ENCODE assay signal across 12 mouse cellular contexts in the genomic region with DNA sequence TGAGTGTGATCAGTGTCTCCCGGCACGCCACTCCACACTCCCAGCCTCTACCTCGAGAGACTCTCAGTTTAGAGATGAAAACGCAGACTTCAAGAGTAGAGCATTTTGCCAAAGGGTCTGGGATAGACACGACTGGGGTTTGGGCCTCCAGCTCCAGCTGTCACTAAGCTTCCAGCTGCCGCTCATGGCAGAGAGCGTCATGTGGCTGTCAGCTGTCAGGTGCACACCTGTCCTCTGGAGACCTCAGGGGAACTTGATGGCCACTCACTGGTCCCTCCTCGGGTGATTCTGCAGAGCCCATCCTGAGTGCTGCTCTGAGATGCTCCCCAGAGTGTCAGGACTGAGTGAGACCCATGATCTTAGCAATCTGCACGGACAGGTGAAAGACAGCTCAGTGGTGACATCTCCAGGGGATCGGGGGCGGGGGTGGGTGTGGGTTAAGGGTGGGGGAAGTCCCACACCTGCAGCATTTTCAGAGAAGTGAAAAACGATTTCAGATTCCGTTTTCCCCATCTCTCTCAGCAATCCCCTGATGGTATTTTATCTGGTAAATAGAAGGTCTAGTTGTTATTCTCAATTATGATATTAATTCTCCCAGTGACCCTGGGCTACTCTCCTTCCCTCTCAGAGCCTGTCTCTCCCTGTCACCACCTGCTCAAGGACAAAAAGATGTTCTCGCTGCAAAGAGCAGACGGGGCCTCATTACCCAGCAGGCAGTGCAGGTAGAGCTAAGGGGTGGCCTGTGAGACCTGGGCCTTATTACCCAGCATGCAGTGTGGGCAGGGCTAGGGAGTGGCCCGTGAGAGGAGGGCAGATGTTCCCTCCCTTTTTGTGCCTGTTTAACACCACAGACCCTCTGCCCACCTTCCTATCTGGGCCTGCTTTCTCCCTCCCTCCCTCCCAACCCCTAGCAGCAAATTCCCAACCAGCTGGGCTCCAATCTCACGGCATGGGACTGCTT.
DNase-seq lines count a peak whose midpoint lies in the region; ATAC-seq lines count a peak whose summit lies in the region.
"Had no signal": no experiment of that assay in that cellular context is flagged by ENCODE, and none has a peak within 500 bp of the region (broad histone marks: within the 10 kb centered on the region; RNA-seq: fewer than 3 reads in every experiment).

No protein-coding gene starts in this region.

- H3K9me3 ChIP-seq in kidney, embryonic 15.5 days (replicated peaks), result no peaks in the 10 kb centered on the region
- no peaks in the 10 kb centered on the region for H3K9me3 ChIP-seq in embryonic facial prominence, embryonic 12.5 days
- no peaks in the 10 kb centered on the region for H3K9me3 ChIP-seq in hindbrain, embryonic 12.5 days (replicated peaks)
- H3K9me3 ChIP-seq in midbrain, embryonic 15.5 days, result no peaks in the 10 kb centered on the region
- H3K9me3 ChIP-seq: liver, embryonic 13.5 days had no signal

- H3K27me3 ChIP-seq in kidney, embryonic 15.5 days, result peaks cover 30% of the 10 kb centered on the region
- H3K27me3 ChIP-seq in embryonic facial prominence, embryonic 12.5 days, result peaks cover 20% of the 10 kb centered on the region; the same call in 1 of the 2 replicates
- peaks cover 14% of the 10 kb centered on the region for H3K27me3 ChIP-seq in hindbrain, embryonic 12.5 days
- H3K27me3 ChIP-seq in midbrain, embryonic 15.5 days (replicated peaks), result no peaks in the 10 kb centered on the region

- no peak overlapping the region for H3K27ac ChIP-seq in kidney, embryonic 15.5 days
- no peak overlapping the region for H3K27ac ChIP-seq in embryonic facial prominence, embryonic 12.5 days
- H3K27ac ChIP-seq in hindbrain, embryonic 12.5 days, result peak overlapping the region; percentile 80
- H3K27ac ChIP-seq in midbrain, embryonic 15.5 days, result peak overlapping the region; percentile 74
- H3K27ac ChIP-seq: liver, embryonic 13.5 days had no signal

- H3K4me1 ChIP-seq in kidney, embryonic 15.5 days, result peaks cover 18% of the 10 kb centered on the region
- peaks cover 13% of the 10 kb centered on the region for H3K4me1 ChIP-seq in embryonic facial prominence, embryonic 12.5 days
- H3K4me1 ChIP-seq in hindbrain, embryonic 12.5 days, result peaks cover 34% of the 10 kb centered on the region
- H3K4me1 ChIP-seq in midbrain, embryonic 15.5 days, result peaks cover 59% of the 10 kb centered on the region
- H3K4me1 ChIP-seq: liver, embryonic 13.5 days had no signal

- H3K4me2 ChIP-seq in kidney, embryonic 15.5 days, result no peak overlapping the region
- 0 out of 2 replicates have a peak overlapping the region, but pooled peaks have one; percentile 8 for H3K4me2 ChIP-seq in embryonic facial prominence, embryonic 12.5 days (replicated peaks)
- no peak overlapping the region for H3K4me2 ChIP-seq in hindbrain, embryonic 12.5 days (replicated peaks)
- no peak overlapping the region for H3K4me2 ChIP-seq in midbrain, embryonic 15.5 days
- H3K4me2 ChIP-seq: liver, embryonic 13.5 days had no signal

- DNase-seq in kidney, adult 9 months, result no peak
- no peak for DNase-seq in layer of hippocampus, adult 9-10 months (ENCODE audit: low spot score)
- no peak for DNase-seq in cerebellum, postnatal 25 days
- DNase-seq: adrenal gland, postnatal 25 days; gastrocnemius, postnatal 25 days; liver, embryonic 13.5 days had no signal

- no peak overlapping the region for H3K9ac ChIP-seq in kidney, embryonic 15.5 days
- H3K9ac ChIP-seq in embryonic facial prominence, embryonic 12.5 days, result no peak overlapping the region
- no peak overlapping the region for H3K9ac ChIP-seq in hindbrain, embryonic 12.5 days
- H3K9ac ChIP-seq in midbrain, embryonic 15.5 days, result no peak overlapping the region
- H3K9ac ChIP-seq: liver, embryonic 13.5 days had no signal

- WGBS in kidney, embryonic 15.5 days, result 51% methylated on average over 17 of the region's 17 CpGs
- WGBS in embryonic facial prominence, embryonic 12.5 days, result 56% methylated on average over 17 of the region's 17 CpGs
- WGBS in hindbrain, embryonic 12.5 days, result 50% methylated on average over 17 of the region's 17 CpGs
- 42% methylated on average over 17 of the region's 17 CpGs for WGBS in midbrain, embryonic 15.5 days

- peak; percentile 64 for ATAC-seq in kidney, embryonic 15.5 days (replicated peaks; ENCODE audit: low FRiP score)
- 0 out of 2 replicates have a peak, but pooled peaks have one; percentile 32 for ATAC-seq in embryonic facial prominence, embryonic 12.5 days (ENCODE audit: insufficient number of reproducible peaks, insufficient read depth, low FRiP score, low TSS enrichment)
- ATAC-seq in hindbrain, embryonic 12.5 days (ENCODE audit: low FRiP score), result peak; percentile 62
- peak; percentile 21; the same call in 1 of the 2 replicates for ATAC-seq in midbrain, embryonic 15.5 days (replicated peaks)
- ATAC-seq in frontal cortex, adult (ENCODE audit: low TSS enrichment), result no peak
- ATAC-seq: intestine, postnatal 0 days had no signal

- H3K4me3 ChIP-seq in kidney, embryonic 15.5 days (replicated peaks), result no peak overlapping the region
- H3K4me3 ChIP-seq in embryonic facial prominence, embryonic 12.5 days, result no peak overlapping the region
- H3K4me3 ChIP-seq in hindbrain, embryonic 12.5 days, result no peak overlapping the region
- H3K4me3 ChIP-seq in midbrain, embryonic 15.5 days, result no peak overlapping the region
- H3K4me3 ChIP-seq: liver, embryonic 13.5 days had no signal

- H3K36me3 ChIP-seq in kidney, embryonic 15.5 days, result no peaks in the 10 kb centered on the region
- H3K36me3 ChIP-seq in embryonic facial prominence, embryonic 12.5 days, result no peaks in the 10 kb centered on the region
- H3K36me3 ChIP-seq in hindbrain, embryonic 12.5 days, result no peaks in the 10 kb centered on the region
- no peaks in the 10 kb centered on the region for H3K36me3 ChIP-seq in midbrain, embryonic 15.5 days (replicated peaks)
- H3K36me3 ChIP-seq: liver, embryonic 13.5 days had no signal

Comparison
In these comparisons a context has a peak if more than half of its experiments do, and no peak if none do; other contexts are left out.
1. H3K27ac ChIP-seq: peak in hindbrain, embryonic 12.5 days (single experiment) and midbrain, embryonic 15.5 days (single experiment); none in kidney, embryonic 15.5 days (single experiment) and embryonic facial prominence, embryonic 12.5 days (single experiment).